Mouse (Mus musculus) skeletal muscle tissue, adult 2 months (tissue): ENCODE measurements around the gene Lta.

Source experiments
- DNase-seq: peaks from one replicate; pipeline ENCODE4 v3.0.0-alpha.2; 2012; ENCODE audit warnings: low read depth, low spot score

Gene Lta

GRCm38 (mm10) chr17:35204494-35205379 lies at the start of gene Lta:
Gene Lta, minus strand, starts transcription at chr17:35205351.
- no peak for DNase-seq

DNA sequence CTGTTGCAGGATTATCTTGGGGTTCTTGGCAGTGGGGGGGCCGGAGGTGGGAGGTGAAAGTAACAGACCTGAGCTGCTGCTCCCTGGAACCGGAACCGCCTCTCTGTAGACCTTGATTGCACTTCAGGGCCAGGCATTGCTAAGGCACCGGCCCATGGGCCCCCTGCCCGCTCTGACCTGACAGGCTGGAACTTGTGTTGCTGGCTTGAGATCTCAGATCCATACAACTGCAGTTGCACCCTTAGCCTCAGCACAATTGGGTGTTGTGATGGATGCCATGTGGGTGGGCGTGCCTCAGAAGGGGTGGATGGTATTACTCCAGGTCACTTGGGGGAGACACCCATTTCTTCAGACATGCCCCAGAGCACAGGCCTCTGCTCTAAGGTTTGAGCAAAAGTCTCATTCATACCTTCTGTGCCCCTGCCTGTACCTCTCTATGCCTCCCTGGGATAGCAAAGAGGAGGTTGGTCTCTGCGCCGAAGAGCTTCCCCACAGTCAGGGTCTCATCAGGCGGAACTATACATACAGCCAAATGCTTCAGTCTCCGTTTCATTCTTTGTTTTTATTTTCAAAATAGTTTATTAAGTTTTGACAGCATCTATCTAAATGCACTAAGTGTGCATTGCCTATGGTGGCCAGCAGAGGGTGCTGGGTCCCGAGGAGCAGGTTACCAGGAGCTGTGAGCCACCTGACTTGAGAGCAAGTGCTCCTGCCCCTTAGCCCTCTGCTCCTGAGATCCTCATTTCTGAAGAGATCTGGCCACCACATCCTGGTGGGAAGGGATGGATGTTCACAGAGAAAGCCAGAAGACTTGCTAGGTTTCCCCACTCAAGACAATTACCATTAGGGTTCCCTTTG lies 49.3 kb upstream of the Lta start:
- DNase-seq, result no peak

DNA sequence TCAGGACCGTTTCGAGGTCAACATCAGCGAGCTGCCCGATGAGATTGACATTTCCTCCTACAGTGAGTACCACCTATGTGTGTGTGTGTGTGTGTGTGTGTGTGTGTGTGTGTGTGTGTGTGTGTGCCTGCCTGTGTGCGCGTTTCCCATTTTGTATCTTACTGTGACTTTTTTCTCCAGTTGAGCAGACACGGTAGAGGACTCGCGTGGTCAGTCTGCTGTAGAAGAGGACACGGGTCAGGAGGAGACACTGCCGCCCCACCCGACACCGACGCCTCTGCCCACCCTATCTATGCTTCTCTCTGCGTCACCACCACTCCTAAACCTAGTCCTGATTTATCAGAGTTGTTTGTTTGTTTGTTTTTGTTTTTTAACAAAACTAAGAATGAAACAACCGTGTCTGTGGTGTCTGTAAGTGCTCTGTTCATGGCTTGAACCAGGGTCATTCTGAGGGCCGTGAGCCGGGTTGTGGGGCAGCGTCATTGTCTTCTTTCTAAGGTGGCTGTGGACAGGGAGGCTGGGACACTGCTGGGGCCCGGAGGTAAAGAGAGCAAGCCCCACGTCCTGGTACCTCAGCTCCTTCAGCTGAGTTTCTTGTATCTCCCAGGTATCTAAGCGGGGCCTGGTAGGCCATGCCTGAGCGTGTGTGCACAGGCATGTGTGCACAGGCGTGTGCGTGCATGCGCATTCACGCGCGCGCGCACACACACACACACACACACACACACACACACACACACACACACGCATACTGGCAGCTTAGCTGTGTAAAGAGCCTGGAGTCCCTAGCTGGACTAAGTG lies 48.3 kb upstream of the Lta start:
- DNase-seq, result no peak

- no peak for DNase-seq
These were observed 47.6 kb upstream of the Lta start for GRCm38 (mm10) chr17:35252619-35253292.

- DNase-seq, result no peak
These were observed 46.8 kb upstream of the Lta start for GRCm38 (mm10) chr17:35251981-35252380.

DNA sequence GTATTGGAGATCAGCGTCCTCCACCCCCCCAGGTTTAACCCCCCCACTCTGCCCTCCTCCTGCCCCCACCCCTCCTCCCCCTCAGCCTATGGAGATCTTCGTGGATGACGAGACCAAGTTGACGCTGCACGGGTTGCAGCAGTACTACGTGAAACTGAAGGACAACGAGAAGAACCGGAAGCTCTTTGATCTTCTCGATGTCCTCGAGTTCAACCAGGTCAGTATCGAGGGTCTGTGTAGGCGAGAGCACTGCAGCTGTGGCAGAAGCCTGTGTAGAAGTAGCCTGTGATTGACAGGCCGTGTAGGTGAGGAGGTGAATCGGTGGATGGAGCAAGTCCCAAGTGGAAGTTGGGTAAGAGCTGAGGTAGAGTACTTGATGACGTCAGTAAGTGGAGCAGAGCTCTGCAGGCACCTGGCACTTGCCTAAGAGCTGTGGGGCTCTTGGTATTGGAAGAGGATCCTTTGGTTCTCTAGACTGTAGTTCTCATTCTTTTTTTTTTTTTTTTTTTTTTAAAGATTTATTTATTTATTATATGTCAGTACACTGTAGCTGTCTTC lies 46.1 kb upstream of the Lta start:
- no peak for DNase-seq

DNA sequence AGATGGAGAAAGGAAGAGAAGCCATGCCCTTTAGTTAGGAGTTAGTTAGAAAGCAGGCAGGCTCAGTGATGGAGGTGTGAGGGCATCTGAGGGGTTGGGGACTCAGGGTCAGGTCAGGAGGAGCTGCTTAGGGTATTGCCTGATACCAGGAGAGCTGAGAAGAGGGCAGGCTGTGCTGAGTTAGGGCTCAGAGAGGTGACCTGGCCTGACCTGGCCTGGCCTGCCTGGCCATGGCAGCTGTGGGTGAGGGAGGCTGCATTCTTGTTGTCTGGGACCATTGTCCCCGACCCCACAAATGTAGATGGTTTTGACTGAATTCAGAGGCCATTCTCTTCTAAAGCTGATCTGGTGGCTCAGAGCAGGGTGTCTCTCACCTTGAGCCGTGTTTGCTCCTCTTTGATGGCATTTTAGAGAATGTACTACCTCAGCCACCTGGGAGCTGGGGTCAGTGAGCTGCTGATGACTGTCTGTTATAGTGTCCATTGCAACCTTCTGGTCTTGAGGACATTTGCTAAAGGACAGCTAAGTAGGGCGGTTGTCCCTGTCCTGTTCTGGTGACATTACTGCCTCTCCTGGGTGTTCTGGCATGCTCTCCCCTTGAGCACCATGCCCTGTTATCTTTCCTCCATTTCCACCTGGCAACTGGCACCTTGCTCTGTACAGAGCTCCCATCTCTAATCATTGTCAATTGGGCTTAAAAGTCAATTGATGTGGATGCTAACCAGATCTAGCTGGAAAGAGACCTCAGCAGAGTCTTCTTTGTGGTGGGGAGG lies 45.4 kb upstream of the Lta start:
- DNase-seq, result no peak

DNA sequence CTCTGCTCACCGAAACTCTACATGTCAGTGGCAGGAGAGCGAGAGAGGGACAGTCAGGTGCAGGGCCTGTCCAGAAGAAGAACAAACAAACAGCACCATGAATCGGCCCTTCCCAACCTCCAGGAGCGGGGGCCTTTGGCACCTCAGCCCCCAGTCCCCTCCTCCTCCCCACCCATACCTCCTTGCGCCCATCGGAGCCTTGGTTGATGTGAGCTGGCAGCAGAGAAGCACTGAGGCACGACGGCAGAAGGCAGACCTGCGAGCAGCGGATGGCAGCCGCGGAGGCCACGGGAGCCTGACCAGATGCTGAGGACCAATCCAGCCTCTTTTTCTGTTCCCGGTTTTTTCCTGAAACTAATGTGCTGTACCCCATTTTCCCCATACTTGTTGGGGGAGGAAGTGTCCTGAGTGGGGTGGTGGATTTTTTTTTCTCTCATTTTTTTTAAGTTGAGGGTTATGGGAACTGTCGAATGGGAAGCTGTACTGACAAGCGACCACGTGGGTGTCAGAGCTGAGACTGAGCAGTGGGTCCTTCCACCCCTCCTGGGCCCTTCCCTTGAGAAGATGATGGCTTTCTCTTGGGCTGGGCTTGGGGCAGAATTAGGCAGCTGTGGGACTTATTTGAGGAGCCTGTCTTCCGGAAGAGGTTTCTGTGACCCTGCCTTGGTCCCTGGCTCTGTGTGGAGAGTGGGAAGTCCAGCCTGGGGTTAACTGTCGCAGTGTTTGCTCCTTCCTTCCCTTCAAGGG lies 44.5 kb upstream of the Lta start:
- no peak for DNase-seq

- no peak for DNase-seq
These were observed 43.8 kb upstream of the Lta start for GRCm38 (mm10) chr17:35248986-35249385.

GRCm38 (mm10) chr17:35247144-35247543 lies 42.0 kb upstream of the Lta start:
- DNase-seq, result no peak

GRCm38 (mm10) chr17:35245731-35246623 lies 40.8 kb upstream of the Lta start:
- DNase-seq, result no peak

- no peak for DNase-seq
These were observed 39.8 kb upstream of the Lta start for GRCm38 (mm10) chr17:35244999-35245398.

DNA sequence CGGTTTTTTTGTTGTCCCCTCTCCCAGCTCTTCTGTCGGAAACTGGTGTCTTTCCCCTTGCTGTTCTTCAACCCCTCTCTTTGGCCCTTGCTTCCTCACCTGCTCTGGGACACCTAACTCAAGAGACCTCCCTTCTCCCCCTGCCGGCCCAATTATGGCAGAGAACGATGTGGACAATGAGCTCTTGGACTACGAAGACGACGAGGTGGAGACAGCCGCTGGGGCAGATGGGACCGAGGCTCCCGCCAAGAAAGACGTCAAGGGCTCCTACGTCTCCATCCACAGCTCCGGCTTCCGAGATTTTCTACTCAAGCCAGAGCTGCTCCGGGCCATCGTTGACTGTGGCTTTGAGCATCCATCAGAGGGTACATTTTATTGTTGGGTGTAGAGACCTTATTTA lies 37.9 kb upstream of the Lta start:
- DNase-seq, result no peak

- DNase-seq, result peak; percentile 61
These were observed 37.1 kb upstream of the Lta start for GRCm38 (mm10) chr17:35242015-35242941.

DNA sequence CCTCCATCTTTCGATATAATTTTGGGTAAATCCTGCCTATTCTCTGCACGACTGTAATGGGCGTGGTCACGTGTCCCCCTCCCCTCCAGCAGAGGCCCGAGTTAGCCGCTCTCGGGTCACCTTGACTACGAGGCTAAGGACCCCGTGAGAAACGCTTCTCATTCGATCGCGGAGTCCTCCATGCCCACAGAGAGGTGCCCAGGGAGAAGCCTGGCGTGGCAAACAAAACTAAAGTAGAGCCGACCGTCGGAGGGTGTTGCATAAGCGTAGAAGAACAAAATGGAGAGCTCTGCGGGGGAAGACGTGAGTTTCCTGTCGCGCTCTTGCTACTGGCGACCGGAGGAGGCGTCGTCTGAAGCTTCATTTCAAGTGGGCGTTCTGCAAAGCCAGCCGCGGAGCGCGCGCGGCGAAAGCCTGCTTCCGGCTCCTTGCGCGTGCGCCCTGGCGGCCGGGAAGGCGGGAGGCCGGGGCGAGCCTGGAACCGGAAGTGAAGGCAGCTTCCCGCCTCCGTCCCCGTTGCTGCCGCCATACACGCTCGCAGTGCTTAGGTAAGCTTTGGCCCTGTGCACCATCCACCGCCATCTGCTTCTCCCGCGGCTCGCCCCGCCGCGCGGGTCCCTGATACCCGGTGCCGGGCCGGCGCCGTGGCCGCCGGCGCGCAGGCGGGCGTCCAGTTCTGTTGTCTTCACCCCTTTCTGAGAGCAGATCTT lies 36.3 kb upstream of the Lta start, which contains the start of gene Ddx39b:
Gene Ddx39b (plus strand): TSS at position 442 of the 710 bp plus-strand sequence.
- DNase-seq, result peak; percentile 96
